Mouse (Mus musculus) adrenal gland (tissue): ENCODE data around the gene Kctd13.

ENCODE experiments used
- intact Hi-C: fragments of 180-260 bp; cut with DNase I; formaldehyde crosslinking; loops from one replicate; pipeline ENCODE4 v1.15.1; 2025

The Kctd13 gene

GRCm38 (mm10) chr7:126978841-126979240 is 50.2 kb downstream of the Kctd13 start:
- intact Hi-C loops = loop anchor here (5.0 kb wide), 1 partner anchor 33 kb away; the partner anchor contains the start of gene Mvp

DNA sequence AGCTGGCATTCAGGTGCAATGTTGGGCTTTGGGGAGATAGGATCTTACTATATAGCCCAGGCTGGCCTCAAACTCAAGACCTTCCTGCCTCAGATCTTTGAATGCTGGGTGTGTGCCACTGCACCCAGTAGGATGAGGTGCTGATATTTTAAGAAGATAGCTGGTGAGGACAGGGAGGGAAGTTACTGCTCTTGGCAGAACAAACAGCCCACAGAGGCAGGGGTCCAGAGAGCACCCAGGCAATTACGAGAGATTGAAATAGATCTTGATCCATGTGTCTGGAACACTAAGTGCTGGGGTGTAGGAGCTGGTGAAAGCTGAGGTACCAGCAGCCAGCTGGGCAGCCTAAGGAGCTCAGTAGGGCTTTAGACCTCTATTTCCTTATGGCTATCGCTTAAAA is 52.9 kb downstream of the Kctd13 start:
- intact Hi-C loops = no loop called here

- intact Hi-C loops = no loop called here
Measured at GRCm38 (mm10) chr7:126982054-126982453, 53.4 kb downstream of the Kctd13 start.

DNA sequence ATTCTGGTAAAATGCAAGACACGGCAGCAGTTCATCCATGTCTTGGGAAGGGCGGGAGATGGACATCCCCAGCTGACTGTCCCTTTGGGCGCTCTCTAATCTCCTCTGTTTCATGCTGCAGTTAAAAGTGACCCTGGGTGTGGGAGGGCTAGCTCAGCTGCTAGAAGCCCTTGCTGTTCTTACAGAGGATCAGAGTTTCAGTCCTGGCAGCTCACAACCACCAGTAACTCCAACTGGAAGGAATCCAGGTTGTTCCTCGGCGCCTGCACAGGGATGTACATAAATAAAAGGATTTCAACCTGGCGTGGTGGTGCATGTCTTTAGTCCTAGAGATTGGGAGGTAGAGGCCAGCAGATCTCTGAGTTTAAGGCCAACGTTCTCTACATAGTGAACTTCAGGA is 54.4 kb downstream of the Kctd13 start:
- intact Hi-C loops = no loop called here

DNA sequence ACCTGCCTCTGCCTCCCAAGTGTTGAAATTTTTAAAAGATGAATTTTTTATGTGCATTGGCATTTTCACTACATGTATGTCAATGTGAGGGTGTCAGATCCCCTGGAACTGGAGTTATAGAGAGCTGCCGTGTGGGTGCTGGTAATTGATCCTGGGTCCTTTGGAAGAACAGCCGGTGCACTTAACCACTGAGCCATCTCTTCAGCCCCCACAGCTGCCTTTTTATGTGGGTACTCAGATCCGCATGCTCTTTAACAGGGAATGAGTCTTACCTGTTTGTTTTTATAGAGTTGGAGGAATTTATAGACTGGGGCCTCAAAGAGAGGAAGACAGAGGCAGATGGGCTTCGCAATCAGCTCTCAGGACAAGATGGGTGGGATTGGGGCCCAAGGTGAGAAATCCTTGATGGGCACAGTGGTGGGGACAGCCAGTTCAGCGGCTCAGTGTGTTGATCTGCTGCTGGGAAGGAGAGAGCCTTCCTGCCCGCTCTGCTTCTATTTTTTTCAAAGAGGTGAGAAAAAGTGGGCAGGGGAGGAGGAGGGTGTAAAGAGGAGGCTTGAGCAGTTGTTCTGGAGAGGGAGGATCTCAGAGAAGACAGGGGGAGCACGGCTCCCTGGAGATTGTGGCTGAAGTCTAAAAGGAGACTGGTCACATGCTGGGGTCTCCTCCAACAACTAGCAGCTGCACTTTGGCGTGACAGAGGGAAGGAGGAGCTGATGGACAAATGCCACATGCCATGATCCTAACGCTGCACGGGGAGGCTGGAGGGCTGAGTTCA is 56.2 kb downstream of the Kctd13 start:
- intact Hi-C loops = no loop called here

DNA sequence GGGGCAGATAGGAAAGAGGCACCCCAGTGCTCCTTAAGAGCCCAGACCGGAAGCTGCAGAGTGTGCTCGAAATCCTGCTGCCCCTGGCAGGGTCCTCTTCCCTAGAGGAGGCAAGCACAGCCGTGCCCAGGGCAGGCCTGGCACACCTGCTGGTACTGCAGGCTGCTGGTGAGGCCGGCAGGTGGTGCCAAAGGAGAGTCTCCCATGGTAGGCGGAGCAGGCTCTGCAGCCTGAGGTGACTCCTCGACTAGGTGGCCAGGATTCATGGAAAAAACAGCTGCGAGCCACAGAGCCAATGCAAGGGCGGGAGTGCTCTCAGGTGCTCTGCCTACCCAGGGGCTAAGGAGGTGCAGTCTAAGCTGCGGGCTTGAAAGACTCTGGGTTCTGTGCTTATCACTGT is 57.6 kb downstream of the Kctd13 start:
- intact Hi-C loops = no loop called here

GRCm38 (mm10) chr7:126988816-126989215 is 60.1 kb downstream of the Kctd13 start:
- intact Hi-C loops = no loop called here
